Mouse (Mus musculus) C2C12 (cell line): ENCODE results near the gene Snu13.

Source experiments
- CEBPB ChIP-seq: IDR thresholded peaks from one replicate; pipeline ENCODE4 v1.6.1; 2011; ENCODE audit warnings: low read depth, mild to moderate bottlenecking, control low read depth, moderate library complexity
- CTCF ChIP-seq: IDR thresholded peaks from one replicate; pipeline ENCODE4 v1.5.1; 2011; ENCODE audit not compliant: control insufficient read depth, insufficient read depth, insufficient read length
- FOSL1 ChIP-seq: IDR thresholded peaks from one replicate; pipeline ENCODE4 v1.8.0; 2011; ENCODE audit warnings: mild to moderate bottlenecking, low read length; ENCODE audit not compliant: poor library complexity, insufficient read depth, severe bottlenecking
- MYOD1 ChIP-seq: IDR thresholded peaks from one replicate; pipeline ENCODE4 v1.6.1; 2011; ENCODE audit warnings: low read depth; ENCODE audit not compliant: control insufficient read depth, insufficient read length
- MYOG ChIP-seq: IDR thresholded peaks from one replicate; pipeline ENCODE4 v1.6.1; 2011; ENCODE audit not compliant: control insufficient read depth, insufficient read length; ENCODE audit errors: extremely low read depth
- USF1 ChIP-seq: IDR thresholded peaks from one replicate; pipeline ENCODE4 v1.6.1; 2011; ENCODE audit warnings: low read depth, mild to moderate bottlenecking, control low read depth, moderate library complexity

GRCm38 (mm10) chr15:82011947-82012346 is 35.5 kb downstream of the Snu13 start:
- TF ChIP-seq CTCF (no peak), USF1 (no peak), MYOD1 (no peak), MYOG (no peak), FOSL1 (no peak), CEBPB (no peak)
